Mouse (Mus musculus): ENCODE results near the gene Lcmt2.

GRCm38 (mm10) chr2:121170481-121170971 lies 30.1 kb upstream of the Lcmt2 start, which contains the start of gene Tubgcp4:
- TF ChIP-seq CTCF (IDR thresholded peaks at IDR 0.05; ENCODE audit: borderline replicate concordance, control insufficient read depth, extremely low read depth, insufficient read depth, low read length, poor library complexity) (no peak), POLR2A (IDR thresholded peaks at IDR 0.05; ENCODE audit: control insufficient read depth, extremely low read depth, insufficient read depth, low read length, poor library complexity) (no peak)

Measured in thymus, adult 2 months (tissue).